Mouse (Mus musculus): ENCODE data around the gene Wdr93.

GRCm38 (mm10) chr7:79831585-79831984 is 88.6 kb downstream of the Wdr93 start:
- TF ChIP-seq POLR2A (IDR thresholded peaks at IDR 0.05; ENCODE audit: low read depth, low read length) = no peak
- no peak for TF ChIP-seq CTCF (IDR thresholded peaks at IDR 0.05; ENCODE audit: extremely low read depth, insufficient read length, insufficient replicate concordance, low read depth, low read length)
